Mouse (Mus musculus) olfactory bulb, adult 2 months (tissue): ENCODE measurements around the gene Cdk5. TPM values are rescaled to one million over a fixed set of nuclear protein-coding genes. Genes with fewer than 3 reads are reported as not detected.

Experiments used
- H3K27ac ChIP-seq: fragments of 200-500 bp; 2 replicates; pipeline ENCODE4 v1.5.1; 2012; ENCODE audit warnings: low read depth, low read length; ENCODE audit not compliant: insufficient read depth
- H3K4me1 ChIP-seq: fragments of 200-500 bp; 2 replicates; pipeline ENCODE4 v1.6.1; 2012; ENCODE audit warnings: low read length; ENCODE audit not compliant: control insufficient read depth, insufficient read depth
- H3K4me3 ChIP-seq: fragments of 200-500 bp; 2 replicates; pipeline ENCODE4 v1.5.1; 2012; ENCODE audit warnings: mild to moderate bottlenecking, low read depth, low read length, moderate library complexity; ENCODE audit not compliant: insufficient read depth
- CTCF ChIP-seq: fragments of 200-500 bp; IDR thresholded peaks from 2 replicates; pipeline ENCODE4 v1.5.1; 2012; ENCODE audit warnings: low read depth, mild to moderate bottlenecking, low read length, moderate library complexity; ENCODE audit not compliant: insufficient read depth
- POLR2A ChIP-seq: fragments of 200-500 bp; IDR thresholded peaks from 2 replicates; pipeline ENCODE4 v1.6.1; 2012; ENCODE audit warnings: mild to moderate bottlenecking, low read depth, low read length, moderate library complexity; ENCODE audit not compliant: insufficient read depth
- WGBS: fragments of 180-500 bp; shearing (Covaris S2); methylation state at CpG from one replicate; pipeline ENCODE4 v1.1.7; 2018; 5-methylcytosine and 5-hydroxymethylcytosine counted together
- polyA plus RNA-seq: library from polyadenylated mRNA; stranded (reverse); fragments of >200 nt; gene quantifications from 2 replicates; pipeline ENCODE4 v1.2.4, GENCODE M21; 2012; ENCODE audit warnings: low replicate concordance; ENCODE audit not compliant: missing spikeins, insufficient read depth, insufficient read length

Cdk5 gene
- polyA plus RNA-seq, 1 experiment: not detected

DNA sequence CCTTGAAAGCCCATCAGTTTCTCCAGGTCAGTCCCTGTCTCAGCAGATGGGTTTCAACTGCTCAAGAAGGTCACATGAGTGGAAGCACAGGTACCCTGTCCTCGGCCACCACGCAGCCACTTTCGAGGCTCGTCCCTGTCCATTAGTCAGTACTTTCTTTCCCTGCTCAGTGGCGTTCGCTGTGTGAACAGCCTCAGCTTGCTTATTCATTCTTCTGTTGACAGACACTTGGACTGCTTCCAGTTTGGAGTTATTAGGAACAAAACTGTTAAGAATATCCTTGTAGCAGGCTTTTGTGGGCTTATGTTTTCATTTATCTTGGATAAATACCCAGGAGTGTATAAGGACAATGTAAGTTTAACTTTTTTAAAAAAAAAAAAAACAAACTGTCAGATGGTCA is 49.1 kb downstream of the Cdk5 start:
- TF ChIP-seq CTCF (no peak), POLR2A (no peak)
- WGBS: 18% methylated on average over 6 of the region's 6 CpGs
- Histone ChIP-seq H3K4me1 (peaks cover 2% of the 10 kb centered on the region; the same call in 1 of the 2 replicates), H3K4me3 (no peak overlapping the region), H3K27ac (no peak overlapping the region)

DNA sequence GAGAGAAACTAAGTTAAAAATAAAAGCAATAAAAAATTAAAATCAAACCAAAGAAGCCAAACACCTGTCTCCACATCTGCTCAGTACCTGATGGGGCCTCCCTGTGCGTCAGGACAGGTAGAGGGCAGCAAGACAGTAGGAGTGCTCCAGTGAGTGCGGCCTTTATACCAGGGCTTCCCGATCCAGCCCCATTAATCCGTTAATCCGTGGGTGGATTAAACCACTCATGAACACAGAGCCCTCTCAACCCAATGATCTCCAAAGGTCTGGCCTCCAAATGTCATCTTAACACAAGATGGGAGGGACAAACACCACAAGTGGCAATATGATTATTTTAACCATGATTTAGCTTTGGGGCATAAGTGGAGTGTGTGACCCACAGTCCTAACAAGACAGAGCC is 49.5 kb downstream of the Cdk5 start:
- no peak for TF ChIP-seq POLR2A
- no peak for TF ChIP-seq CTCF
- H3K27ac ChIP-seq: no peak overlapping the region
- H3K4me1 ChIP-seq: peaks cover 2% of the 10 kb centered on the region; the same call in 1 of the 2 replicates
- H3K4me3 ChIP-seq: no peak overlapping the region
- 70% methylated on average over 5 of the region's 5 CpGs for WGBS

DNA sequence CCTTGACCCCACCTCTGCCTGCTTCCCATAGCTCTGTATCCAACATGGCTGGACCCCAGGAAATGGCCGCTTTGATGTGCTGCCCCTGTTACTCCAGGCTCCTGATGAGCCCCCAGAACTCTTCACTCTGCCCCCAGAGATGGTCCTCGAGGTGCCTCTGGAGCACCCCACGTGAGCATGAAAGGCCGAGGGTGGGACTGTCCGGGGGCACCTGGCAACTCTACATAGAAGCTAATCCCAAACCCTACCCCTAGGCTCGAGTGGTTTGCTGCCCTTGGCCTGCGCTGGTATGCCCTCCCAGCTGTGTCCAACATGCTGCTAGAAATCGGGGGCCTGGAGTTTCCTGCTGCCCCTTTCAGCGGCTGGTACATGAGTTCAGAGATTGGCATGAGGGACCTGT is 53.6 kb downstream of the Cdk5 start:
- no peak overlapping the region for H3K4me3 ChIP-seq

More for the DNA sequence above, 53.6 kb downstream of the Cdk5 start:
- WGBS: 90% methylated on average over 9 of the region's 9 CpGs
- no peak for TF ChIP-seq POLR2A
- TF ChIP-seq CTCF: no peak
- Histone ChIP-seq H3K27ac (no peak overlapping the region), H3K4me1 (peaks cover 2% of the 10 kb centered on the region; the same call in 1 of the 2 replicates)

Other genes starting within 250 kb of the Cdk5 start
- gene Kcnh2, start 71.9 kb downstream of the Cdk5 start, polyA plus RNA-seq: not detected in 2 replicates
- not detected in 2 replicates for gene Nos3, start 58.7 kb downstream of the Cdk5 start, polyA plus RNA-seq
- gene Atg9b, start 31.4 kb downstream of the Cdk5 start, polyA plus RNA-seq: not detected in 2 replicates
- not detected in 2 replicates for gene Abcb8, start 29.9 kb downstream of the Cdk5 start, polyA plus RNA-seq
- not detected in 2 replicates for gene Asic3, start 10.1 kb downstream of the Cdk5 start, polyA plus RNA-seq
- gene Slc4a2, start 307 bp upstream of the Cdk5 start, polyA plus RNA-seq: not detected in 2 replicates
- gene Fastk, start 21.8 kb upstream of the Cdk5 start, polyA plus RNA-seq: not detected in 2 replicates
- gene Tmub1, start 24.3 kb upstream of the Cdk5 start, polyA plus RNA-seq: not detected in 2 replicates
- not detected in 2 replicates for gene Agap3, start 28.6 kb upstream of the Cdk5 start, polyA plus RNA-seq
- gene Gbx1, start 103.7 kb upstream of the Cdk5 start, polyA plus RNA-seq: not detected in 2 replicates
- gene Asb10, start 117.4 kb upstream of the Cdk5 start, polyA plus RNA-seq: not detected in 2 replicates
- gene 4931409K22Rik, start 133.3 kb upstream of the Cdk5 start, polyA plus RNA-seq: not detected in 2 replicates
- not detected in 2 replicates for gene Abcf2, start 153.9 kb upstream of the Cdk5 start, polyA plus RNA-seq
- not detected in 2 replicates for gene Chpf2, start 163.2 kb upstream of the Cdk5 start, polyA plus RNA-seq
- not detected in 2 replicates for gene Smarcd3, start 200.9 kb upstream of the Cdk5 start, polyA plus RNA-seq